Mouse (Mus musculus): ENCODE measurements around the gene Nectin2. TPM values are rescaled to one million over a fixed set of nuclear protein-coding genes. Genes with fewer than 3 reads are reported as not detected.

The Nectin2 gene
- polyA plus RNA-seq, 1 experiment, result 4.7 TPM

- WGBS, result 82% methylated on average over 12 of the region's 12 CpGs
- TF ChIP-seq POLR2A (IDR thresholded peaks at IDR 0.05; ENCODE audit: borderline replicate concordance, control insufficient read depth, low read depth, low read length), result no peak
- no peak for TF ChIP-seq CTCF (IDR thresholded peaks at IDR 0.05; ENCODE audit: control insufficient read depth, insufficient read depth, low read length)
These were observed 26.1 kb downstream of the Nectin2 start for GRCm38 (mm10) chr7:19724167-19724566.

DNA sequence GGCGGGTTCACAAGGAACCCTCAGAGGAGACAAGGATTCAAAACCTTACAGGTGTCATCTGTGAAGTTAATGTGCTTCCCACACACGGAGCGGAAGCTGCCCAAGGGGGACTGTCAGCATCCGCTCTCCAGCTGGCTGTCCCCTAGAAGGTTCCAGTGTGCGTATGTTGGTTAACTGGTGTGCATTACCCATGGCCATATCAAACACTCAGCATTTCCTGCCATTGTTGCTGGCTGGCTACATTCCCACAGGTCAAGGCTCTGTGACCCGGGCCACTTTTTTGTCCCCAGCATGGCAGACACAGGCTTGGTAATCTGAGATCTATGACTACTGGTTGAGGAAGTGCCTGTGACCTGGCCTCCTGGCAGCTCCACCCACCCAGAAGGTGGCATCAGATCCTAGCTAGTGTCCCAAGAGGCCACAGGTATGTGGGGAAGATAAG is 27.5 kb downstream of the Nectin2 start:
- TF ChIP-seq CTCF (IDR thresholded peaks at IDR 0.05; ENCODE audit: control insufficient read depth, insufficient read depth, low read length), result no peak
- no peak for TF ChIP-seq POLR2A (IDR thresholded peaks at IDR 0.05; ENCODE audit: borderline replicate concordance, control insufficient read depth, low read depth, low read length)
- Histone ChIP-seq H3K4me3 (replicated peaks; ENCODE audit: control insufficient read depth, low read depth, low read length) (no peak overlapping the region), H3K4me1 (ENCODE audit: control insufficient read depth, insufficient read depth, low read length) (no peaks in the 10 kb centered on the region), H3K27ac (ENCODE audit: control insufficient read depth, insufficient read depth, low read depth, low read length, poor library complexity) (no peak overlapping the region)
- WGBS, result 67% methylated on average over 6 of the region's 6 CpGs

More at GRCm38 (mm10) chr7:19724167-19724566, 26.1 kb downstream of the Nectin2 start:
- no peaks in the 10 kb centered on the region for H3K4me1 ChIP-seq (ENCODE audit: control insufficient read depth, insufficient read depth, low read length)
- H3K4me3 ChIP-seq (replicated peaks; ENCODE audit: control insufficient read depth, low read depth, low read length), result no peak overlapping the region
- H3K27ac ChIP-seq (ENCODE audit: control insufficient read depth, insufficient read depth, low read depth, low read length, poor library complexity), result no peak overlapping the region

GRCm38 (mm10) chr7:19719200-19719599 is 31.1 kb downstream of the Nectin2 start:
- WGBS, result 79% methylated on average over 4 of the region's 4 CpGs

GRCm38 (mm10) chr7:19718297-19718952 is 31.9 kb downstream of the Nectin2 start:
- WGBS, result 78% methylated on average over 5 of the region's 5 CpGs
- no peak overlapping the region for H3K4me3 ChIP-seq (replicated peaks; ENCODE audit: control insufficient read depth, low read depth, low read length)
- no peak for TF ChIP-seq CTCF (IDR thresholded peaks at IDR 0.05; ENCODE audit: control insufficient read depth, insufficient read depth, low read length)
- no peak for TF ChIP-seq POLR2A (IDR thresholded peaks at IDR 0.05; ENCODE audit: borderline replicate concordance, control insufficient read depth, low read depth, low read length)
- no peaks in the 10 kb centered on the region; the same call in 1 of the 2 replicates for H3K4me1 ChIP-seq (ENCODE audit: control insufficient read depth, insufficient read depth, low read length)
- H3K27ac ChIP-seq (ENCODE audit: control insufficient read depth, insufficient read depth, low read depth, low read length, poor library complexity), result no peak overlapping the region

More at GRCm38 (mm10) chr7:19719200-19719599, 31.1 kb downstream of the Nectin2 start:
- Histone ChIP-seq H3K4me3 (replicated peaks; ENCODE audit: control insufficient read depth, low read depth, low read length) (no peak overlapping the region), H3K27ac (ENCODE audit: control insufficient read depth, insufficient read depth, low read depth, low read length, poor library complexity) (no peak overlapping the region), H3K4me1 (ENCODE audit: control insufficient read depth, insufficient read depth, low read length) (no peaks in the 10 kb centered on the region)
- TF ChIP-seq POLR2A (IDR thresholded peaks at IDR 0.05; ENCODE audit: borderline replicate concordance, control insufficient read depth, low read depth, low read length), result no peak
- TF ChIP-seq CTCF (IDR thresholded peaks at IDR 0.05; ENCODE audit: control insufficient read depth, insufficient read depth, low read length), result no peak

GRCm38 (mm10) chr7:19717346-19717745 is 32.9 kb downstream of the Nectin2 start:
- TF ChIP-seq POLR2A (IDR thresholded peaks at IDR 0.05; ENCODE audit: borderline replicate concordance, control insufficient read depth, low read depth, low read length) (no peak), CTCF (IDR thresholded peaks at IDR 0.05; ENCODE audit: control insufficient read depth, insufficient read depth, low read length) (no peak)
- Histone ChIP-seq H3K4me3 (replicated peaks; ENCODE audit: control insufficient read depth, low read depth, low read length) (no peak overlapping the region), H3K27ac (ENCODE audit: control insufficient read depth, insufficient read depth, low read depth, low read length, poor library complexity) (no peak overlapping the region), H3K4me1 (ENCODE audit: control insufficient read depth, insufficient read depth, low read length) (no peaks in the 10 kb centered on the region; the same call in 1 of the 2 replicates)
- 67% methylated on average over 4 of the region's 4 CpGs for whole genome bisulfite sequencing

GRCm38 (mm10) chr7:19716822-19717221 is 33.5 kb downstream of the Nectin2 start:
- 84% methylated on average over 2 of the region's 2 CpGs for WGBS
- no peak for TF ChIP-seq CTCF (IDR thresholded peaks at IDR 0.05; ENCODE audit: control insufficient read depth, insufficient read depth, low read length)
- Histone ChIP-seq H3K4me3 (replicated peaks; ENCODE audit: control insufficient read depth, low read depth, low read length) (no peak overlapping the region), H3K4me1 (ENCODE audit: control insufficient read depth, insufficient read depth, low read length) (no peaks in the 10 kb centered on the region; the same call in 1 of the 2 replicates), H3K27ac (ENCODE audit: control insufficient read depth, insufficient read depth, low read depth, low read length, poor library complexity) (no peak overlapping the region)

GRCm38 (mm10) chr7:19716055-19716682 is 34.1 kb downstream of the Nectin2 start:
- TF ChIP-seq POLR2A (IDR thresholded peaks at IDR 0.05; ENCODE audit: borderline replicate concordance, control insufficient read depth, low read depth, low read length), result no peak
- no peak for TF ChIP-seq CTCF (IDR thresholded peaks at IDR 0.05; ENCODE audit: control insufficient read depth, insufficient read depth, low read length)
- H3K4me1 ChIP-seq (ENCODE audit: control insufficient read depth, insufficient read depth, low read length), result no peaks in the 10 kb centered on the region; the same call in 1 of the 2 replicates
- peak overlapping the region; percentile 77 for H3K4me3 ChIP-seq (replicated peaks; ENCODE audit: control insufficient read depth, low read depth, low read length)
- H3K27ac ChIP-seq (ENCODE audit: control insufficient read depth, insufficient read depth, low read depth, low read length, poor library complexity), result peak overlapping the region; percentile 87
- 3% methylated on average over 18 of the region's 18 CpGs for WGBS

DNA sequence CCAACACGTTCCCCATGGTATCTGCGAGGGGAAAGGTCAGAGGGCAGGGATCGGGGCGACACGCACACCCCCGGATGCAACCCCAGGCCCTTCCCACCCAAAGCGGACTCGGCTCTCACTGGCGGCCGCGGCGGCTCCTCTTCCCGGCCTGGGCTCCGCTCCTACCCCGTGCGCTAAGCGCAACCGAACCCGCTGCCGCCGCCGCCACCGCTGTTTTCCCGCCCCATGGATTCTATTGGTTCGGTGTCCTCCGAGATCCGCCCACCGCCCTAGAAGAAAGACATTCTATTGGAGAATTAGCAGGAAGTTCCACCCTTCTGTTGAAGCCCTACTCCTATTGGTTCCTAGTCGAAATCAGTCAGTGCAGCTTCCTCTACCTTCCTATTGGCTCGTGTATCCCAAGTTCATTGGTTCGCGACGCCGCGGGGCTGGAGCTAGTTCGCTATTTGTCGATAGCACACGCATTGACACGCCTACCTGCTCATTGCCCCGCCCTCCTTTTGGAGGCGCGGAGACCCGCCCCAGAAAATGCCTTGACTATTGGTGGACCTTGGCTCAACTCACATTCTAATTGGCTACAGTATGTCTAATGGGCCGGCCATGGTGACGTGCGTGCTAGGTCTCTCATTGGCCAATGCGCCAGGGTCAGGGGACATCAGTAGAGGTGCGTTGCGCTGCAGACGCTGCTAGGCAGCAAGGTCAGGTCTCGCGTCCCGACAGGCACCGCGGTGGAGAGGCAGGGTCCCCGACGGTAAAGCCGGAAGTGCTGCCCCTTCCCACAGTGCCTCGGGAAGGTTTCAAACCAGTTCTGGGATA is 34.8 kb downstream of the Nectin2 start, which contains the start of gene Tomm40:
TSS of gene Tomm40 (minus strand) at position 200 of the 816 bp plus-strand sequence.
- peak within 1 kb of the TSS; percentile 87 for H3K27ac ChIP-seq (ENCODE audit: control insufficient read depth, insufficient read depth, low read depth, low read length, poor library complexity)
- peak within 1 kb of the TSS; percentile 82 for H3K4me3 ChIP-seq (replicated peaks; ENCODE audit: control insufficient read depth, low read depth, low read length)
- WGBS, result under 1% methylated on average over 58 of the region's 59 CpGs
- peak; percentile 79; the same call in 1 of the 2 replicates for TF ChIP-seq POLR2A (IDR thresholded peaks at IDR 0.05; ENCODE audit: borderline replicate concordance, control insufficient read depth, low read depth, low read length)
- TF ChIP-seq CTCF (IDR thresholded peaks at IDR 0.05; ENCODE audit: control insufficient read depth, insufficient read depth, low read length), result 0 out of 2 replicates have a peak, but pooled peaks have one; percentile 18
- no peaks in the 10 kb centered on the region; the same call in none of the 2 replicates for H3K4me1 ChIP-seq (ENCODE audit: control insufficient read depth, insufficient read depth, low read length)
